Mouse (Mus musculus) G1E (cell line): ENCODE data around the gene Gm44790. TPM values are rescaled to one million over a fixed set of nuclear protein-coding genes. Genes with fewer than 3 reads are reported as not detected.
"Not testable (repeated sequence)": the region's sequence is repeated elsewhere in the genome, so short reads cannot be mapped to it uniquely, and the experiment has no call there.

Experiments used
- ATAC-seq: 2 replicates; pipeline ENCODE4 v1.8.0; 2016; ENCODE audit warnings: mild to moderate bottlenecking; ENCODE audit not compliant: insufficient number of reproducible peaks, poor library complexity, low FRiP score, severe bottlenecking; ENCODE audit errors: extremely low read depth
- DNase-seq: peaks from one replicate; pipeline ENCODE4 v3.0.0; 2012; ENCODE audit warnings: low spot score
- H3K27me3 ChIP-seq: 2 replicates; pipeline ENCODE4 v1.6.1; 2012; ENCODE audit warnings: mild to moderate bottlenecking, low read length, inconsistent platforms; ENCODE audit not compliant: insufficient read depth
- H3K36me3 ChIP-seq: replicated peaks from 2 replicates; pipeline ENCODE3; 2012; ENCODE audit warnings: mild to moderate bottlenecking, inconsistent platforms
- H3K4me1 ChIP-seq: 2 replicates; pipeline ENCODE4 v1.6.1; 2012; ENCODE audit warnings: low read depth, low read length, inconsistent platforms, mixed read lengths; ENCODE audit not compliant: insufficient read depth
- H3K4me3 ChIP-seq: 2 replicates; pipeline ENCODE4 v1.5.1; 2012; ENCODE audit warnings: low read depth, mild to moderate bottlenecking, inconsistent platforms, low read length, moderate library complexity, mixed read lengths
- H3K9me3 ChIP-seq: replicated peaks from 2 replicates; pipeline ENCODE4 v1.6.1; 2012; ENCODE audit warnings: inconsistent platforms
- CTCF ChIP-seq: IDR thresholded peaks from 2 replicates; pipeline ENCODE4 v1.5.1; 2012; ENCODE audit warnings: low read depth, low read length, inconsistent platforms, mixed read lengths
- GATA1 ChIP-seq: IDR thresholded peaks from 2 replicates; pipeline ENCODE4 v1.6.1; 2012; ENCODE audit warnings: borderline replicate concordance, low read length, inconsistent platforms, mixed read lengths
- GATA2 ChIP-seq: IDR thresholded peaks from 2 replicates; pipeline ENCODE4 v1.6.1; 2012; ENCODE audit warnings: low read depth, low read length, inconsistent platforms, borderline replicate concordance
- POLR2AphosphoS5 ChIP-seq: IDR thresholded peaks from 2 replicates; pipeline ENCODE4 v1.6.1; 2012; ENCODE audit warnings: low read depth, low read length, inconsistent platforms; ENCODE audit not compliant: insufficient replicate concordance
- TAL1 ChIP-seq: conservative IDR thresholded peaks from 2 replicates; pipeline ENCODE4 v1.6.1; 2012; ENCODE audit warnings: low read depth, low read length, inconsistent platforms, mixed read lengths
- polyA plus RNA-seq: library from polyadenylated mRNA; stranded (reverse); fragments of >175 nt; gene quantifications from 2 replicates; pipeline ENCODE4 v1.2.3, GENCODE M21; 2012
- total RNA-seq, 2 experiments: library from RNA; stranded (forward) in 1 of 2; stranded (reverse) in 1 of 2; fragments of 200-1000 nt in 1 of 2; fragments of >200 nt in 1 of 2; fragmentation: Nextera tagmentation in 1 of 2; gene quantifications; 2 replicates each; pipeline ENCODE4 v1.2.3; 2014 to 2017

Gene Gm44790
- total and polyA plus RNA-seq, 3 experiments = 0.78 to 0.87 TPM; not detected in 1

DNA sequence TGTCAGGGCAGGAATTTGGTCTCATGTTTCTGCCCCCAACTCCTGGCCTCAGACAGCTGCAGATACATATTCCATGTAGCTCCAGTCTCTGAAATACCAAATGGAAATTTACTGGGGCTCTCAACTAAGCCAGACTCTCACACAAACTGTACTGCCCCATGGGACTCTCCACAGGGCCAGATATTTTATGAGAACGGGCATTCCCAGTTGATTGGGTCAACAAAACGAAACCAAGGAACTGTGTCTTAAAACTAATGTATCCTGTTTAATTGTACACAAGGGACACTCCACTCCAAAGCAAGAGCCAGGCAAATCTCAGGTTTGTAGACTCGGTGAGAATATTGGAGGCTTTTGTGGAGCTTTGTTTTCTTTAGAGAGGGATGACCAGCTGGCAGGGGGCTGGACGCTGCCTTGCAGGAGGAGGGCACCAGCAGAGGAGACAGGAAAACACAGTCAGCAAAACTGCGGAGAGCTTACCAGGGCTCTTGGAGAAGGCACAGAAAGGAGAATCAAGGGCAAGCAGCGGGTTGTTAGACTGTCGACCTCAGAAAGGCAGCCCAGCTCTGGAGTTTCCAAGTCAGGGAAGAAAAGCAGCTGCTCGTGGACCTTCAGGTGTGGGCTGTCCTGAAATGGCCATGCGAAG, 53.9 kb downstream of the Gm44790 start:
- Histone ChIP-seq H3K4me1 (peaks cover 23% of the 10 kb centered on the region), H3K36me3 (peaks cover 17% of the 10 kb centered on the region), H3K4me3 (no peak overlapping the region), H3K9me3 (no peaks in the 10 kb centered on the region), H3K27me3 (no peaks in the 10 kb centered on the region)
- TF ChIP-seq GATA2 (no peak), POLR2AphosphoS5 (no peak), TAL1 (no peak), CTCF (no peak), GATA1 (no peak)
- DNase-seq (no peak), ATAC-seq (no peak)

DNA sequence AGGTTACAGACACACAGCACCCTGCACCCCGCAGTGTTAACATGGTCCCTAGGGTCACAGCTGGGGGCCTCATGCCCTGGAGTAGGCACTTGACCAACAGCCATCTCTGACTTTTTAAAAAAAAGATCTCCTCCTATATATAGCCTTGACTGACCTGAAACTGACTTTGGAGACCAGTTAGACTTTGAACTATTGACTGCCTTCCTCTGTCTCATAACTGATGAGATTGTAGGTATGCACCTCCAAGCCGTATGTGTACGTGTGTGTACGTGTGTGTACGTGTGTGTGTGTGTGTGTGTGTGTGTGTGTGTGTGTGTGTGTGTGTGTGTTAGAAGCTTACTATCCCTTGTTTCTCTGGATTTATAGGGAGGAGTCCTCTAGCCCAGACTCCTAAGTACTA, 55.4 kb downstream of the Gm44790 start:
- Histone ChIP-seq H3K27me3 (no peaks in the 10 kb centered on the region), H3K4me3 (no peak overlapping the region), H3K36me3 (peaks cover 3% of the 10 kb centered on the region), H3K9me3 (no peaks in the 10 kb centered on the region), H3K4me1 (peaks cover 28% of the 10 kb centered on the region)
- ATAC-seq = no peak
- DNase-seq = no peak
- no peak for TF ChIP-seq GATA2
- no peak for TF ChIP-seq GATA1
- TF ChIP-seq POLR2AphosphoS5 = no peak
- TF ChIP-seq TAL1 = no peak
- no peak for TF ChIP-seq CTCF

DNA sequence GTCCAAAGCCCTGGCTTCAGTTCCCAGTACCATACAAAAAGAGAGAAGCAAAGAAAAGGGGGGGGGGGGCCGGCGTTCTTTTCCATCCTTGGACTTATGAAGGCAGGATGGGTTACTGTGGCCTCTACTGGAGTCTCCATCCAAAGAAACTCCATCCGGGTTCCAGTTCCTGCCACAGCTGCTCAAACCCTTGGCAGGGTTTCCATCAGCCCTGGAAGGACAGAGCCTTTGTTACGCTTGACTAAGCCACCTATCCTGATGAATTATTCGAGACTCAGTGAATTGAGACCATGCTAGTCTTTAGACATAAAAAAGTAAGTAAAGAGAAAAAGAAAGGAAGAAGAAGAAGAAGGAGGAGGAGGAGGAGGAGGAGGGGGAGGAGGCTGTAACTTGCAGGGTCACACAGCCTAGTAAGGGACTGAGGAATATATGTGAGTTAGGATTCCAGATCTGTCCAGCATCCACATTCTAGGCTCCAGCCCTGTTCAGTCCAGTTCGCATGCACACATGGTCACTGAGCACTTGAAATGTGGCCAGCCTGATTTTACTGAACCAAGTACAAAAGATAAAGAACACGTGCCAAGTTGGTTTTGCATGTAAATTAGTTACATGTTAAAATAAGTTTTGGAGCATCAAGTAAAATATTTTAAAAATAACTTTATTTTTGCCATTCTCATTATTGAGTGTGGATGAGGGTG, 59.6 kb downstream of the Gm44790 start:
- DNase-seq = no peak
- H3K27me3 ChIP-seq = no peaks in the 10 kb centered on the region
- no peak overlapping the region for H3K4me3 ChIP-seq
- H3K36me3 ChIP-seq = no peaks in the 10 kb centered on the region
- H3K4me1 ChIP-seq = peaks cover 30% of the 10 kb centered on the region
- TF ChIP-seq POLR2AphosphoS5 = no peak
- TF ChIP-seq TAL1 = no peak
- no peak for TF ChIP-seq GATA1
- no peak for TF ChIP-seq GATA2
- no peak for TF ChIP-seq CTCF
- no peak for ATAC-seq
- H3K9me3 ChIP-seq = peaks cover 4% of the 10 kb centered on the region; the same call in 1 of the 2 replicates

DNA sequence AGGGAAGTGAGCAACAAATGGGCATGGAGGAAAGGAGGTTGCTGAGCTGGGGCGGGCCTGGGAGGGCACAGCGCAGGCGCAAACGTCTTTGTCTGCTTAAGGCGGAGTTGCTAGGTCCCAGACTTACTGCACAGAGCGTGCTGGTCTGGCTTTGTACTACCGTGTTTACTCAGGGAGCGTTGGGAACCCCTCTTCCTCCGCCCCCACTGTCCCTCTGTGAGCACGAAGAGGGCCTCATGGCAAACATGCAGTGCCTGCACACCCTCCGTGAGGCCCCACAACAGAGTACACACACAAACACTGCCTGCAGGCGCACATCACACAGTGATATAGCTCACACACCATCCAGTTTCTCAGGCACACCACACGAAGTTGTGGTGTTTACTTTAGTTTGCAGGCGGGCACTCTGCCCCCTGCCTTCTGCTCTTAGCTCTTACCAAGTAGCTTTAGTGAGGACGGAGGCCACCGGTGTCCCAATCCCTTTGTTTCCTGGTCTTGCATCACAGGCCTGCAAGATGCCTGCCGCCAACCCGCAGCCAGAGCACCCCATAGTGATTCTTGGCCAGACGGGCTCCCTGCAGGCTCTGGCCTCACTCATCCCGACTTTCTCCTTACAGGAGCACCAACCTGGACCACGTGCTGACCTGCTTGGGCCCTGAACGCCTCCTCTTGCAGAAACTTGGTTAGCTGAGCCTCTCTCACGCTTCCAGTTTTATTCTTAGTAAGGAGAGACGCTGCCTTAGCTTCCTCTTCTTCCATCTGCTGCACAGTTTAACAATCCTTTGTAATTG, 61.1 kb downstream of the Gm44790 start:
- TF ChIP-seq GATA1 = no peak
- peak; percentile 62 for DNase-seq
- peak; percentile 86 for ATAC-seq
- H3K4me3 ChIP-seq = peak overlapping the region; percentile 64; the same call in 1 of the 2 replicates
- peaks cover 33% of the 10 kb centered on the region for H3K4me1 ChIP-seq
- no peaks in the 10 kb centered on the region for H3K36me3 ChIP-seq
- peaks cover 4% of the 10 kb centered on the region; the same call in 1 of the 2 replicates for H3K9me3 ChIP-seq
- no peaks in the 10 kb centered on the region for H3K27me3 ChIP-seq

DNA sequence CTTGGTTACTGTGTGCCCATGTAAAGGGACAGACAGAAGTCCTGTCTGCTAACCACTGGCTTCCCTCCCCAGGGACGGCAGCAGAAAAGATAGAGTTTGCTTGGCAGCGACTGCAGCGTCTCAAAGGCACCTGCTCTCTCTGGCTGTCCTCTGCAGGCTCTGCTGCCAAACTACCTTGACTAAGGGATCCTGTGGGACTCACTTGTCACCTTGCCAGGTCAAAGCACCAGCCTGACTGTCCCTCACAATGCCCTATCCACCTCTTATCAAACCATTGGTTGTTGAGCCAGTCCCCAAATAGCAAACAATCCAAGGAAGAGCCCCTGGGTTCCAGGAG, 61.7 kb downstream of the Gm44790 start:
- Histone ChIP-seq H3K9me3 (peaks cover 4% of the 10 kb centered on the region; the same call in 1 of the 2 replicates), H3K4me1 (peaks cover 37% of the 10 kb centered on the region), H3K4me3 (peak overlapping the region; percentile 64; the same call in 1 of the 2 replicates), H3K27me3 (no peaks in the 10 kb centered on the region), H3K36me3 (no peaks in the 10 kb centered on the region)
- DNase-seq (no peak), ATAC-seq (no peak)
- no peak for TF ChIP-seq CTCF
- no peak for TF ChIP-seq TAL1
- TF ChIP-seq GATA1 = no peak
- TF ChIP-seq POLR2AphosphoS5 = no peak
- no peak for TF ChIP-seq GATA2

DNA sequence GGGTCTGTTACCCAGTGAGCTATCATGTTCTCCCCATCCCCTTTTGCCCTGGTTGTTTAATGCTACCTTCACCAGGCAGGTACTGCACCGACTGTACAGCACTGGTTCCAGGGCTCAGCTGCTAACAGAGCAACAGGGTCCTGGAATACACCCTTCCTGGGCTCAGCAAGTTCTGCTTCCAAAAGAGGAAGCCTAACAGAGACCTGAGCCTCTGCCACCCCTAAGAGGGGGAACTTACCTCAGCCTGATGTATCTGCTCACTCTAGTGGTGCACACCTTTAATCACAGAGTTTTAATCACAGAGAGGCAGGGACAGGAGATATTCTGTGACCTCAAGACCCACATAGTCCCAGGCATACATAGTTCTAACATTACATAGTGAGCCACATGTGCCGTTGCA, 63.5 kb downstream of the Gm44790 start:
- TF ChIP-seq GATA2 = no peak
- no peak for TF ChIP-seq POLR2AphosphoS5
- TF ChIP-seq TAL1 = no peak
- no peak for TF ChIP-seq CTCF
- no peak for TF ChIP-seq GATA1
- no peak for ATAC-seq

DNA sequence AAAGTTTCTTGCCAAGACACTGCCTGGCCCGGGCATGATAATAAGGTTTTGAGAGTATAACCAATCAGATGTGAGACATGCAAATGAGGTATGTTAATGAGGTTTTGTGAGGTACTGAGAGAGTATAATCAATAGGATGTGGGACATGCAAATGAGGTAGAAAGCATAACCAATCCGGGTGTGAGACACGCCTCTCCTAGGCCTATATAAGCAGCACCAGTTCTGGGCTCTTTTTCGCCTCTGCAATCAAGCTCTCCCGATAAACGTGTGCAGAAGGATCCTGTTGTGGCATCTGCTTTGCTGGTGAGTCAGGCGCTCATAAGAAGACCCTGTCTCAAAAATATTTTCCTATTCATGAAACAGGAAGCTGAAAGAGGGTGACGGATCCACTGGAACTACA, 64.0 kb downstream of the Gm44790 start:
- H3K9me3 ChIP-seq, H3K4me3 ChIP-seq, DNase-seq, ATAC-seq, H3K36me3 ChIP-seq, H3K27me3 ChIP-seq: not testable (repeated sequence)
- peaks cover 49% of the 10 kb centered on the region for H3K4me1 ChIP-seq

More for the DNA sequence above, 63.5 kb downstream of the Gm44790 start:
- H3K4me1 ChIP-seq = peaks cover 49% of the 10 kb centered on the region
- no peak overlapping the region for H3K4me3 ChIP-seq
- no peaks in the 10 kb centered on the region for H3K27me3 ChIP-seq
- DNase-seq = no peak
- H3K9me3 ChIP-seq = peaks cover 7% of the 10 kb centered on the region
- H3K36me3 ChIP-seq = no peaks in the 10 kb centered on the region
